Mouse (Mus musculus): ENCODE results near the gene Fhl2. TPM values are rescaled to one million over a fixed set of nuclear protein-coding genes. Genes with fewer than 3 reads are reported as not detected.
"Not testable (repeated sequence)": the region's sequence is repeated elsewhere in the genome, so short reads cannot be mapped to it uniquely, and the experiment has no call there.

The Fhl2 gene
- polyA plus RNA-seq, 1 experiment from 2014 or later = 22.4 TPM

DNA sequence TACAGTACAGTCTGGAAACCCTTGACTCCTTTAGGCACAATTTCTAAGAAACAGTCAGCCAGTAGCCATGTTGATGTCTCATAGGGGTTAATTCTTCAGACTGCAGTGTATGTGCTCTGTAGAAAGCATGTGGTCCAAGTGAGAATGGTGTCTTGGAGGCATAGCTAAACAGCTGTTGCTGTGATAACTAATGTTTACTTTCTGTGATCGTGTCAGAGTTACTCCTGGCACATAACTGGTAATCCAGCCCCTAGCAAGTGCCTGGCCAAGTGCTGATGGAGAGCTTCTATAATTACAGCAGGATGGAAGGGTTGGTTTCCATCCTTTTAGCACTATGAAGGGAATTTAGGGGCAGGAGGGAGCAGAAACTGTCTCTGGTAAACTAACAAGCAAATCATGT, 14.5 kb upstream of the Fhl2 start:
- ATAC-seq (ENCODE audit: low read depth) = no peak
- Histone ChIP-seq H3K4me1 (replicated peaks) (no peaks in the 10 kb centered on the region), H3K4me2 (no peak overlapping the region), H3K27me3 (no peaks in the 10 kb centered on the region), H3K9me3 (no peaks in the 10 kb centered on the region), H3K36me3 (no peaks in the 10 kb centered on the region), H3K9ac (no peak overlapping the region), H3K4me3 (no peak overlapping the region), H3K27ac (replicated peaks) (no peak overlapping the region)
- 79% methylated on average over 1 of the region's 1 CpGs for WGBS

DNA sequence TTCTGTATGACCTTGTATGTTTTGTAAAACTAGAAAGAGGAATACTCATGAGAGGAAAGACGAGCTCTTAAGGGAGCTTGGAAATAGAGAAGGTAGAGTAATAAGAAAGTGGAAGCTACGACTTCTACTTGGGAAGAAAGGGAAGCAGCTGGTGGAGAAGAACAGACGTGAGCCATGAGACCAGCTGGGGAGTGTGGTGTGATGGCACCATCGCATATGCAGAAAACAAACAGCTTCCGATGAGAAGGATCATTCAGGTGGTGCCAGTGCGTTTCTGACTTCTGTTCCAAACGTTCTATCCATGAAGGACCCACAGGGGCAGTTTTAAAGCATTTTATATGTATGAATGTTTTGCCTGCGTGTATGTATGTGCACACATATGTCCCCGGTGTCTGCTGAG, 13.5 kb upstream of the Fhl2 start:
- no peaks in the 10 kb centered on the region for H3K27me3 ChIP-seq
- no peaks in the 10 kb centered on the region for H3K4me1 ChIP-seq (replicated peaks)
- no peaks in the 10 kb centered on the region for H3K36me3 ChIP-seq
- 83% methylated on average over 9 of the region's 9 CpGs for WGBS
- H3K4me2 ChIP-seq = no peak overlapping the region
- no peaks in the 10 kb centered on the region for H3K9me3 ChIP-seq
- no peak for ATAC-seq (ENCODE audit: low read depth)
- H3K4me3 ChIP-seq = no peak overlapping the region
- no peak overlapping the region for H3K27ac ChIP-seq (replicated peaks)
- no peak overlapping the region for H3K9ac ChIP-seq

DNA sequence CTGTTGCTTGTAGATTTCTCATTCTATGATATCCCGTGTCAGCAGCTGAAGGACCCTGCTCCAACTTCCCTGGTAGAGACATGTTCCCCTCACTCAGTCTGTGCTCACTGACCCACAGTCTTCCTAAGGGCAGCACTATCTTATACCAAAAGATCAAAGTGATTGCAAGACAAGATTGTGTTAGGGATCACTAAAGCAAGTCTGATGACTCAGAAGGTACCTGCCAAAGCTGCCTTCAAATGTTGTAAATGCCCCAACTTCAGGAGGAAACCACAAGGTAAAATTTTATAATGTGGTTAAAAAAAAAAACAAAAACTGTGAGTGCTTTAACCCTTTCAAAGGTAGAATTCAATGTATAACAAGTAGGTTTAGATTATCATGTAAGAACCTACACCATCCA, 10.4 kb upstream of the Fhl2 start:
- ATAC-seq (ENCODE audit: low read depth) = no peak

DNA sequence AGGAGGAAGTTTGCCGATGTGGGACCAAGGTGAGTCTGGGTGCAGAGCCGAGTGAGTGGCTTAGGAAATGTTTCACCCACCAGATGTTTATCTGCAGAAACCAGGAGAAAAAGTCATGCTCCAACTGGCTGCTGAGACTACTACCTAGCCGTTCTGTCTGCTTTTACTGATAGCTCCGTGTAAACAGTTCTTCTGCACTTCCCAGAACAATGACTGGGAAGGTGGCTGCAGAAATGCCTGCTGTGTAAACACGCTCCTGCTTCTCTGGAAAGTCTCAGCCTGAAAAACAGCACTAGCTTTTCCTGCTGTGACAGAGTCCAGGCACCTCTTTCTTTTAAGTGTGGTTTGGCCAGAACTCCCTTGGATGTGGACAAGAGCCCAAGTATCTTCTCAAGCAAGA, 6.5 kb upstream of the Fhl2 start:
- Histone ChIP-seq H3K4me1 (replicated peaks) (no peaks in the 10 kb centered on the region), H3K9me3 (no peaks in the 10 kb centered on the region), H3K4me2 (no peak overlapping the region), H3K36me3 (no peaks in the 10 kb centered on the region), H3K27ac (replicated peaks) (no peak overlapping the region), H3K4me3 (no peak overlapping the region), H3K27me3 (no peaks in the 10 kb centered on the region), H3K9ac (no peak overlapping the region)
- WGBS = 58% methylated on average over 5 of the region's 5 CpGs
- ATAC-seq (ENCODE audit: low read depth) = no peak

More for the DNA sequence above, 10.4 kb upstream of the Fhl2 start:
- Histone ChIP-seq H3K27ac (replicated peaks) (no peak overlapping the region), H3K4me2 (no peak overlapping the region), H3K36me3 (no peaks in the 10 kb centered on the region), H3K9ac (no peak overlapping the region), H3K4me3 (no peak overlapping the region), H3K27me3 (no peaks in the 10 kb centered on the region), H3K9me3 (no peaks in the 10 kb centered on the region), H3K4me1 (replicated peaks) (no peaks in the 10 kb centered on the region)
- WGBS = 95% methylated on average over 1 of the region's 1 CpGs

DNA sequence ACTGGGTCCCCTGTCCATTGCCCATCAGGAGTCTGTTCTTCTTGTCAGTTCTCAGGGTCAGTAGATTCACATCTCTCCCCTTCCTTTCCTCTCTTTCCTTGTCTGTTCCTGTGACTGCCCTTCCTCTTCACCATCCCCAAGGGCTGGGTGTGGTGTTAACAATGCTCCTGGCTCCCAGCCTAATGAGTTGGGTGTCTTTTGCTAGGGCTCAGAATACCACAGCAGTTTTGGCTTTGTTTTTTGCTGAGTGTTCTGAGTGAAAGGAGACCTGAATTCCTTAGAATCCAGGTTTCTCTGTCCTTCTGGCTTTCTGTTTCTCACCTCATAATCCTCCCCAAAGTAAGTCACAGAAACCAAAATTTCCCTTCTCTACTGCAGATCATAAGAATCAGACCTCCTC, 5.4 kb upstream of the Fhl2 start:
- Histone ChIP-seq H3K27me3 (no peaks in the 10 kb centered on the region), H3K9me3 (no peaks in the 10 kb centered on the region), H3K4me1 (replicated peaks) (no peaks in the 10 kb centered on the region), H3K9ac (no peak overlapping the region), H3K36me3 (no peaks in the 10 kb centered on the region), H3K4me3 (no peak overlapping the region), H3K4me2 (no peak overlapping the region), H3K27ac (replicated peaks) (no peak overlapping the region)
- ATAC-seq (ENCODE audit: low read depth) = no peak

DNA sequence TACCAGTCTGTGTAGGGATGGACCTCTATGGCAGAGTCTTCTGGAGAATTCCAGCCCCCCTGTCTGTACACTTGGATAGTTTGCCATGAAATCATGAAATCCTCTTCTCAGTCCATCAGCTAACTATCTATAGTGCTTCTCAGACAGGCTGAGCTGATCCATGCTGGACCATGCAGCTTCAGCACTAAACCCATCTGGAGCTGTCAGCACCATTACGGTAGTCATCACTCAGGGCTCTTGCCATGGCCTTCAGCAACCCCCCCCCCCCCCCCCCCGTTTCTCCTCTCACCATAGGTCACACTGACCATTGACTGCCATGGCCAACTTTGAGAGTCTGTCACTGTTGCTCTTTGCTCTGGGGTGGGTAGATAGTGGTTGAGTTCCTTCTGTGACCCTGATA, 5.0 kb upstream of the Fhl2 start:
- H3K27me3 ChIP-seq = no peaks in the 10 kb centered on the region
- no peak for ATAC-seq (ENCODE audit: low read depth)
- H3K9ac ChIP-seq = no peak overlapping the region
- no peaks in the 10 kb centered on the region for H3K4me1 ChIP-seq (replicated peaks)
- no peaks in the 10 kb centered on the region for H3K9me3 ChIP-seq
- no peak overlapping the region for H3K27ac ChIP-seq (replicated peaks)
- no peaks in the 10 kb centered on the region for H3K36me3 ChIP-seq
- WGBS = 71% methylated on average over 2 of the region's 2 CpGs
- H3K4me3 ChIP-seq = no peak overlapping the region
- no peak overlapping the region for H3K4me2 ChIP-seq

DNA sequence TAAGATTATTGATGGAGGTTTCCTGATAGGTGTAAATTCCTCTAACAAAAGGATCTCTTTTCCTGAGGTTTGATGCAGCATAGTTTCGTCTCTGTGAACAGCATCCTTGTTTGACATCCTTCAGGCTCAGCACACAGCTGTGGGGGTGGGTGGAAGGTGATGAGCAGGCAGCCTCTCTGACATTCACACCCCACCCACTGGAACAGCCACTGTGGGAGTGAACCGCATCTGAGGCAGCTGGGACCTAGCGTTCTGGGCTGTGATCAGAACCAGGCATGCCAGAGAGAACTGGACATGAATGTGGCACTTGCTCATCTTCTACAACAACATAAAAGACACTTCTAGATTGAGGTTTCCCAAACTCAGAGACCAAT, 3.1 kb upstream of the Fhl2 start:
- no peak overlapping the region for H3K9ac ChIP-seq
- H3K9me3 ChIP-seq = no peaks in the 10 kb centered on the region
- H3K4me1 ChIP-seq (replicated peaks) = no peaks in the 10 kb centered on the region
- no peaks in the 10 kb centered on the region for H3K36me3 ChIP-seq
- no peaks in the 10 kb centered on the region for H3K27me3 ChIP-seq
- 88% methylated on average over 3 of the region's 3 CpGs for whole genome bisulfite sequencing
- H3K4me2 ChIP-seq = no peak overlapping the region
- no peak for ATAC-seq (ENCODE audit: low read depth)
- no peak overlapping the region for H3K27ac ChIP-seq (replicated peaks)
- no peak overlapping the region for H3K4me3 ChIP-seq

DNA sequence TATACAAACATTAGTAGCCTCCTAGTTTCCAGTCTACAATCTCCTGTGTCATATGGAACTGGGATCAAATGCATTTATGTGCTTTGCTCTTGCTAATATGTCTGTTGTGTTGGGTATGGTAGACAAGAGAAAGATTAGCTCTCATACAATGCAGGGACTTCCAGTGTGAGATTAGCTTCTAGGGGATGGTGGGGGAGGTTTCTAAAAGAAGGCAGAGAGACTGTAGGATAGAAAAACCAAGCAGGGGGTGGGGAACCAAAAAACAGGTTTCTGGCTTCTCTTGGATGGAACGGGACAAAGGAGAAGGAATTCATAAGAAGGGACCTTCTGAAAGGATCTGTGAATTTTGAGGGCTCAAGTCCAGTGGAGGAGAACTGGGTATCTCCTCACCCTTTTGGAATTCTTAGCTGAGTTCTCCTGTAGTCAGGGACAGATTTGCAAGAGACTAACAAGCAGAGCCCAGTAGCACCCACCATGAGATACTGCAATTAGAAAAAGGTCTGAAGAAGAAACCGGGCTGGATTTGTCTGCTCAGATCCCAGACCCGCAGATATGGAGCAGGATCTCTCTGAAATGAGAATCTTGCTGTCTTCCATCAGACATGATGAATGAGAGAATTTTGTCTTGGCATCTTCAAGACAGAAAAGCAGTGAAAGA, 2.6 kb upstream of the Fhl2 start:
- Histone ChIP-seq H3K36me3 (no peaks in the 10 kb centered on the region), H3K9me3 (no peaks in the 10 kb centered on the region), H3K27ac (replicated peaks) (no peak overlapping the region), H3K4me1 (replicated peaks) (no peaks in the 10 kb centered on the region), H3K4me3 (no peak overlapping the region), H3K4me2 (no peak overlapping the region), H3K27me3 (no peaks in the 10 kb centered on the region), H3K9ac (no peak overlapping the region)
- 89% methylated on average over 3 of the region's 3 CpGs for WGBS
- ATAC-seq (ENCODE audit: low read depth) = no peak

DNA sequence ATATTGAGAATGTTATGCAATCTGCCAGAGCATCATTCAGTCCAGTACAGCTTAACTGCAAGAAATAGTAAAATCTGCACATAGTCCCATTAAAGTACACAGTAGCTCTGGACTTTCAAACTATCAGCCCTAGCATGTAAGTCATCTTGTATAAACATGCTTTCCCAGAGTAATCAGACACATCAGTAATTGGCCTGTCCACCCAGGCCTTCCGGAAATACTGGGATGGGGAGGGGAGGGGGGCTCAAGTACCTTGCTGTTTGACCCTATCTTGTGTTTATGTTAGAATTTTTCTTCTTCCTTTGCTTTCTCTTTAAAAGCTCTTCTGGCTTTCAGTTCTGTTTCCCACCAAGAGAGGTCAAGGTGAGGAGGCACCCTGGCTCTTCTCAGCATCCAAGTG, 725 bp downstream of the Fhl2 start:
- no peak overlapping the region for H3K9ac ChIP-seq
- no peak for ATAC-seq (ENCODE audit: low read depth)
- no peak overlapping the region for H3K27ac ChIP-seq (replicated peaks)
- no peaks in the 10 kb centered on the region for H3K9me3 ChIP-seq
- no peaks in the 10 kb centered on the region for H3K27me3 ChIP-seq
- H3K4me2 ChIP-seq = no peak overlapping the region
- no peaks in the 10 kb centered on the region for H3K4me1 ChIP-seq (replicated peaks)
- H3K36me3 ChIP-seq = no peaks in the 10 kb centered on the region
- H3K4me3 ChIP-seq = no peak overlapping the region
- whole genome bisulfite sequencing = 62% methylated on average over 1 of the region's 1 CpGs

DNA sequence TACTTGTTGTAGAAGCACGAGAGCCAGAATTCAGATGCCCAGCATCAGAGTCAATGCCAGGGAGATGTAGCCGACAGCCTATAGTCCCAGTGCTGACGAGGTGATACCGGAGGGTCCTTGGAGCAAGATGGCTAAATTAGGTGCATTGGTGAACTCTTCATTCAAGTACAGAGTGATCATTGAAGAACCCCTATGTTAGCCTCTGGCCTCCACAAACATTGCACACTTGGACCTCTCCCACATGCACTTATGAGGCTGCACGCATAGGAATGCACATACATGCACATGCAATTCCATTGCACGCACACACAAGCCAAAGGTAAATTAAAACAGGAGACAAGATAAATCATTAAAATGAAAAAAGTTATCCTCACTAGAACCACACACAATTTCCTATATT, 3.4 kb downstream of the Fhl2 start:
- Histone ChIP-seq H3K4me2 (no peak overlapping the region), H3K27me3 (no peaks in the 10 kb centered on the region), H3K27ac (replicated peaks) (no peak overlapping the region), H3K36me3 (no peaks in the 10 kb centered on the region), H3K4me1 (replicated peaks) (no peaks in the 10 kb centered on the region), H3K4me3 (no peak overlapping the region), H3K9ac (no peak overlapping the region), H3K9me3 (no peaks in the 10 kb centered on the region)
- 93% methylated on average over 6 of the region's 6 CpGs for WGBS
- ATAC-seq (ENCODE audit: low read depth) = no peak

DNA sequence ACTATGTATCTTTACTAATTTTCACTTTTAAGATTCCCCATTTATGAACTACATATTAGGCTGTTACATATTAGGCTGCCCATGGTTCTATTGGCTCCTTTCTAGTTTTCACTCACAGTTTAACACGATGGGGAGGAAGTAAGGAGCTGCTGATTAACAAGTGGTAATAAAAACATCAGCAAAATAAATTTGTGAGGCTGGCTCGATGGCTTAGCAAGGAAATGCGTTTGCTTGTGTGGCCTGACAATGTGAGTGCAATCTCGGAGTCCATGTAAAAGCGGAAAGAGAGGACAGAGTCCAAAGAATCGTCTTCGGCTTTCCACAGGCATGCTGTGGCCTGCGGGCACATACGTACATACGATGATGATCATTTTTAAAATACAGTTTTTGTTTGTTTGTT, 4.3 kb downstream of the Fhl2 start:
- ATAC-seq (ENCODE audit: low read depth) = no peak
- Histone ChIP-seq H3K27ac (replicated peaks) (no peak overlapping the region), H3K4me3 (no peak overlapping the region), H3K9ac (no peak overlapping the region), H3K9me3 (no peaks in the 10 kb centered on the region), H3K4me1 (replicated peaks) (no peaks in the 10 kb centered on the region), H3K27me3 (no peaks in the 10 kb centered on the region), H3K36me3 (no peaks in the 10 kb centered on the region), H3K4me2 (no peak overlapping the region)
- WGBS = 75% methylated on average over 10 of the region's 10 CpGs

DNA sequence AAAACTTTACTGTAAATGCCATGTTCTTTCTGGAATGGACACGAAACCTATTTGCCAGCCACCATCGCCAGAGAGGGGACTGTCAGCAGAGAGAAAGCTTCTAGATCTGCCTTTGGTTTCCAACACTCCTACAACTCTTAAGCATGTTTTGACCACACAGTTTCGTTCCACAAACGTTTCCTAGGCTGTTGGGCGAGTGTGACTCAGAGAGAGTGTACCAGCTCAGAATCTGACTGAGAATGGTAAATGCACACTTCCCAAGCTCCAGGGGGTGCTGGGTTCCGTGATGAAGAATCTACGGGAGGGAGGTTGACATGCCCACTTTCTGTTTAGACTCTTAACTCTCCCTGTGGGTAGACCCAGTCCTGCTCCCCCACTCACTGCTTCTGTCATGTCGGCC, 5.7 kb downstream of the Fhl2 start:
- Histone ChIP-seq H3K4me1 (replicated peaks) (0 out of 2 replicates have a peak, but pooled peaks cover 4% of the 10 kb centered on the region), H3K9me3 (no peaks in the 10 kb centered on the region), H3K4me3 (no peak overlapping the region), H3K9ac (no peak overlapping the region), H3K27ac (replicated peaks) (no peak overlapping the region), H3K4me2 (no peak overlapping the region), H3K27me3 (no peaks in the 10 kb centered on the region), H3K36me3 (no peaks in the 10 kb centered on the region)
- ATAC-seq (ENCODE audit: low read depth) = no peak
- 87% methylated on average over 8 of the region's 8 CpGs for WGBS

DNA sequence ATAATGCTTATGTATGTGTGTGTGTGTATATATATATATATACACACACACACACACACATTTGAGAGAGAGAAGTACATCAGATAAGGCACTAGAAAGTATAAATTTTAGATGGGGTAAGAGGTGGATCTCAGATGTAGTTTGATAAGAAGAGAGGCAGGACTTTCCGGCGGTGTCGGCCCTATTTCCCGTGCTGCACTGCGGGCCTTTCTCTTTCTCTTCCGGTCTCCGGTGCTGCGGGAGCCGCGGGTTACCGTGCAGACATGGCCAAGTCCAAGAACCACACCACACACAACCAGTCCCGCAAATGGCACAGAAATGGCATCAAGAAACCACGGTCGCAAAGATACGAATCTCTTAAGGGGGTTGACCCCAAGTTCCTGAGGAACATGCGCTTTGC, 7.9 kb downstream of the Fhl2 start:
- WGBS = 92% methylated on average over 12 of the region's 16 CpGs

More for the DNA sequence above, 7.9 kb downstream of the Fhl2 start:
- H3K9me3 ChIP-seq; H3K4me2 ChIP-seq; H3K9ac ChIP-seq; ATAC-seq (ENCODE audit: low read depth); H3K27ac ChIP-seq (replicated peaks); H3K27me3 ChIP-seq; H3K4me3 ChIP-seq; H3K36me3 ChIP-seq; H3K4me1 ChIP-seq (replicated peaks): not testable (repeated sequence)

Measured in neural tube, embryonic 13.5 days (tissue).